Mouse (Mus musculus): Measurements from ENCODE around the gene Far1. TPM values are rescaled to one million over a fixed set of nuclear protein-coding genes. Genes with fewer than 3 reads are reported as not detected.

The Far1 gene
- total RNA-seq, 2 experiments from 2014 or later = 108 to 136 TPM

DNA sequence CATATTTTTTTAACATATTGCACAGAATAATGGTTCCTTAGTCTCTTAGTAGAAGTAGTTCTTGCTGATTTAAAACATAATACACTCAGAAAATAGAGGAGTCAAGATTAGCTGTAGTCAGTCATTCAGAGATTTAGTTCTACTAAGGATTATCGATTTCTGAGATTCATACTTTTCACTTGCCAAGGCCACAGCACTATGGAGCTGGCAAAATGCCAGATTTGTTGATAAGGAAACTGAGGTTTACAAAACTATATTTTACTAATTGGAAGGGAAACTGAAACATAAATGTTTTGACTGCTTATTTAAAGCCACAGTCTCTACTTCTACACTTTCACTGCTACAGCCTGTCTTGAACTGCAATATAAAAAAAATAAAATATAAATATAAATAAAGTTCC, 53.3 kb downstream of the Far1 start:
- no peak for DNase-seq (ENCODE audit: low spot score in 2 of 2)

DNA sequence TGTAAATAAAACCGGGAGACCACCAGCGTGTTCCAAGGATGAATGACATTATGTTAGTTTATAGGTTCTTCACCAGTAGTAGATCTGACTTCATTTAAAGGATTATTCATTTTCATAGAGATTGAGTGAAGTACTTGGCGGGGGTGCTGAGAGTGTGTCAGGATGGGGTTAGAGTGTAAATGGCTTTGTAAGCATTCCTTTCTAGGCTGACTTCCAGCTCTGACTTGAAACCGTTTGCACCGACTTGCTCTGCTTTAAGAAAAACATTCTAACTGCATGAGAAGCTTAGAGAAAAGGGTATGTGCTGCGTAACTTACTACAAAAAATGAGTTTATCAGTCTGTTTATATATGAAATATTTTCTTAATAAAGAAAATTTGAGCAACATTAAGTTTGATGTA, 57.5 kb downstream of the Far1 start:
- no peak for DNase-seq (ENCODE audit: low spot score in 2 of 2)

GRCm38 (mm10) chr7:113572741-113573140, 59.1 kb downstream of the Far1 start:
- no peak for DNase-seq (ENCODE audit: low spot score in 2 of 2)

GRCm38 (mm10) chr7:113582111-113582510, 68.5 kb downstream of the Far1 start:
- DNase-seq (ENCODE audit: low spot score in 2 of 2) = no peak

DNA sequence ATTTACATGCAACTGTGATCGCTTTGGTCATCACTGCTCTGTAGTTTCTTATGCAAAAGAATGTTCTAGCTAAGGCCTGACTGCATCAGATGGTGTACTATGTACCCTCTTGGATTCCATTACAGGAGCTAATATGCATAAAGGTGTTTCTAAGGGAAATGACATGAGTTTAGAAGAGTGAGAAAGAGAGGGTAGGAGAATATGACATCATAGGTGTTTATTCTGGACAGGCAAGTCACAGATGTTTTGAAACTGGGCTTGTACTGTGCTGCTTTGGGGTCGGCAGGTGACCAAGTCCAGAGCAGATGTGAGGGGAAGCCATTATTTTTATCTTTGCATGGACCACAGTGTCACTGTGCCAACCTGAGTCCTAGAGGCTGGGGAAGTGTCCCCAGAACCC, 75.6 kb downstream of the Far1 start:
- peak in 1 of 2 experiments; percentile 5 for DNase-seq (ENCODE audit: low spot score in 2 of 2)

DNA sequence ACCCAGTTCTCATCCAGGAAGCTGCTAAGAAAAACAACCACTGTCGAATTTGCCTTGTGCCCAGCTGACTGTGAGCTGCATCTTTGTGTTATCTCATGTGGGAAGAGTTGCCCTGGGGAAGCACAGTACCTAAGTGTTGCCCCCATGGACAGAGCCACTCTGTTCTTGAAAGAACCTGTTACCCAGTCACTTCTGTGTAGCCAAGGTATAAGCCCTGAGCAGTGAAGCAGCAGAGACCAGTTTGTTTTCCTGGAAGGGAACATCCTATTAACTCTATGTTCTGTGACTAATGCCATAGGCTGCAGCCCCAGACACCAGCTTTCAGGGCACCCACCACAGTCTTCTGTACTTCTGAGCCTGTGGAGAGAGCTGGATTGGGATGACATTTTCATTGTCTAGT, 76.7 kb downstream of the Far1 start:
- no peak for DNase-seq (ENCODE audit: low spot score in 2 of 2)

DNA sequence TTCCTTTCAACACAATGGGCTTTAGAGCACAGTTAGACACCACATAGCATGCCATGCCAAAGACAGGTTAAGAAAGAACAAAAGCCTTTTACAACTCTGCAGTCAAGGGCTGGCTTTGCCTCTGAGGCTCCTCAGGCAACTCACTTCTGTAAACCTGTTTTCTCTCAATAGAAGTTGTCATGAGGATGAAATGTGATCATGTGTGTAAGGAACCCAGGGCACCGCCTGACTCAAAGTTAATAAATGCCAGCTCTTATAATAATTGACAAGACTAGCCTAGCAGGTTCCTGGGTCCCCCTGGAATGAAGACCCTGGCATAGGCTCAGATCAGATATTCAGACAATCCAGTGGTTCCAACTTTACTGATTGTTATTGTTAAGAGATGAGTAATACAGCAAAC, 77.5 kb downstream of the Far1 start:
- DNase-seq (ENCODE audit: low spot score in 2 of 2) = no peak

- DNase-seq (ENCODE audit: low spot score in 2 of 2) = peak in 1 of 2 experiments; percentile 5
Measured at GRCm38 (mm10) chr7:113591557-113592354, 78.1 kb downstream of the Far1 start.

DNA sequence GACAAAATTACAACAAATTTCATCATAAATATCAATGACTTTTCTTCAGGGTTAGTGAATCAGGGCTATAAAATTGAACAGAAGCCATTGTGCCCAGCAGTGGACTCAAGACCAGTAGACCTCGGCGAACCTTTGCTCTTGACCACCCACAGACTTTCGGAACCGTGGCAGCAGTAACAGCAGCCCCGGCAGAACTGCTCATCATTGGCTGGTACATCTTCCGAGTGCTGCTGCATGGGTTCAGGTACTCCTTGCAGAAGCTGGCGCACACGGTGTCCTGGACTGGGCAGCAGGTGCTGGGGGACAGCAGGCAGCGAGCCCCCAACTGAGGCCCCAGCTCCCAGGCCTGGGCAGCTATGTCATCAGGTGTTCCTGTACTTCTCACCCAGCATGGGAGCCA, 79.1 kb downstream of the Far1 start:
- DNase-seq (ENCODE audit: low spot score in 2 of 2) = peak in 1 of 2 experiments; percentile 3

GRCm38 (mm10) chr7:113594363-113594762, 80.7 kb downstream of the Far1 start:
- DNase-seq (ENCODE audit: low spot score in 2 of 2) = peak; percentile 19 to 49

DNA sequence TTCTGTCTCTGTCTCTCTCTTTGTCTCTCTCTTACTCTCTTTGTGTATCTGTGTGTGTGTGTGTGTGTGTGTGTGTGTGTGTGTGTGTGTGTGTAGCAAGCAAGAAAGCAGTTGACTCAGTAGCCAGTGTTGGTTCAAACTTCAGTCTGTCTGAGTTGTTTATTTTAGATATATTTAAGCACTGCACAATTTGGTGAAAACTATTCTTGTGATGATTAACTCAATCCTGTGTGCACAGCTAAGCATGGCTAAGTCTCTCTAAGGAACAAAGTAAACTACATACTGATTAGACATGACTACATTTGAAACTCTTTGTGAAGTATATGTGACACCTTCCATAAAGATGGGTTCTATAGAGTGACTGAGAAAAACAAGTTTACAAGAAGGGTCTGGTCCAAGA, 83.6 kb downstream of the Far1 start:
- no peak for DNase-seq (ENCODE audit: low spot score in 2 of 2)

DNA sequence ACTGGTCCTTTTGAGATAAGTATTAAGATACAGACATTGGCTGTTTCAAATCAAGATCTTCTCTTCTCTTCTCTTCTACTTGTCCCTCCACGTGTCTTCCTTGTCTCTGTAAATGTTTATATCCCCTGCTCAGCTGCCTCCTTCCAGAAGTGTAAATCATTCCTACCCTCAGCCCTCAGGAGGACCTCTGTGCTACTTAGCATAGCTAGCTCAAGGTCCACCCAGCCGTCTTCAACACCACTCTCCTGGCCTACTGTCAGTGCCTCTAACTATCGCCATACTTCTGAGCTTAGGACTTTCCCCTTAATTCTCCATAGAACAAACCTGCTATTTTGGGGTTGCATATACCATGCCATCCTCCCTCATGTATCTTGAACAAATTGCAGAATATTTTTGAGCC, 88.2 kb downstream of the Far1 start:
- no peak for DNase-seq (ENCODE audit: low spot score in 2 of 2)

DNA sequence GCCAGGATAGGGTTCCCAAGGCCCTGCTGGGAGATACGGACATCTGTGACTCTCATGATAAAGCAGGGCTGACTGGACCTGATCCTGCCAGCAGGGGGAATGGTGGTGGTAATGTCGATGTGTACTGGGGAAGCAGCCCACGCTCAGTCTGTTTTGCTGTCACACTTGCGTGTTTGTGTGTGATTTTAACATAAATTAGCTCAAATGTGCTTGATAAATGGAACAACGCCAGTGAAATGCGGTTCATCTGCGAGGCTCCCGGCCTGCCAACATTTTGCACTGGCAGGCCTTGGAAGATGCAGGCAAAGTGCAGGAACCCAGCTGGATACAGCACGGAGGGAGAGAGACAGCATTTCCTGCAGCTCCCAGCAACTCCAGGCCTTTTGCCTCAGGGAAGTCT, 94.3 kb downstream of the Far1 start:
- peak; percentile 58 to 68 for DNase-seq (ENCODE audit: low spot score in 2 of 2)

- peak; percentile 63 to 69 for DNase-seq (ENCODE audit: low spot score in 2 of 2)
Measured at GRCm38 (mm10) chr7:113609027-113609705, 95.5 kb downstream of the Far1 start.

GRCm38 (mm10) chr7:113612628-113613027, 99.0 kb downstream of the Far1 start:
- DNase-seq (ENCODE audit: low spot score in 2 of 2) = no peak

- DNase-seq (ENCODE audit: low spot score in 2 of 2) = no peak
Measured at GRCm38 (mm10) chr7:113614198-113614927, 100.7 kb downstream of the Far1 start.

DNA sequence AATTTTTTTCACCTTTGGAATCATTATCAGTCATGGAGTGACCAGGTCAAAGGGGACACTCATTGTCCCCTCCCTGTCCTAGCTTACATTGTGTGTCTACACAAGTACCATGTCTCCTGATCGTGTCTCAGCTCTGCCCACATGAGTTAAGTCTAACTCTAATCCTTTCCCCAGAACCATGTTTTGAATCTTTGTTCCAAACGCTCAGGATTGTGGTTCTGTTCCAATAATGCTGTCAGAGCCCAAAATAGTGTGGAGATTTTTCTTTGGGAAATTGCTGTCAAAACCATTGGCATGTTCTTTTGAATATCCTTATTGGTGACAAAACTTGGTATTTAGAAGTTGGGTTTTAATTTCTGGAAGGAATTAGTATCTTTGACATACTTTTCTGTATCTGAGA, 105.5 kb downstream of the Far1 start:
- no peak for DNase-seq (ENCODE audit: low spot score in 2 of 2)

DNA sequence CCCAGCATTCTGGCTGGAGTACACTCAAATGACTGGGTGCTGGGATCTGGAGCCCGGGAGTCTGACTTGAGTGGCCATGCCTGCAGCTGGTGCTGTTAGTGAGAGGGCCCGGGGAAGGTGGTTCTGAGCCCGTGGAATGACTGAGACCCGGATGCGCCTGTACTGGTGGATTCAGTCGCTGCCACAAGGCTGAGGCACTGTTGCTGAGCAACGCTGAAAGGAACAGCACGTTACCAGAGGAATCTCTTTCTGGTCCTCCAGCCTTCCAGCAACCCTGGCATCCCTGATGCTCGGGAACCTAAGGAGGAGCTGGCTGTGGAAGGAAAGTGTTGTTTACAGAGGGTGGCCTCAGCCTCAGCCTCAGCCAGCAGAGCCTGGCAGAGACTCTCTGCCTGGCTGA, 106.1 kb downstream of the Far1 start:
- DNase-seq (ENCODE audit: low spot score in 2 of 2) = peak; percentile 57 to 59
